Mouse (Mus musculus): ENCODE measurements around the gene Rad54l2.

- TF ChIP-seq POLR2A (IDR thresholded peaks at IDR 0.05; ENCODE audit: insufficient read depth, low read depth, low read length) (no peak), CTCF (IDR thresholded peaks at IDR 0.05) (no peak)
These were observed 49.9 kb downstream of the Rad54l2 start for GRCm38 (mm10) chr9:106739056-106739455.

Measured in heart, adult 2 months (tissue).